Mouse (Mus musculus) heart, postnatal 0 days (tissue): ENCODE measurements at regions not wholly inside any gene's neighbourhood (a gene's known extent, or its start where the extent isn't known, plus 50 kb on each side); places are given as distances from the start of the nearest gene placed in this dataset.

ENCODE experiments used
- CTCF ChIP-seq: IDR thresholded peaks from 2 replicates; pipeline ENCODE4 v1.5.1; 2016; ENCODE audit warnings: antibody characterized with exemption, control low read depth, low read depth
- EP300 ChIP-seq: IDR thresholded peaks from 2 replicates; pipeline ENCODE4 v1.6.1; 2016; ENCODE audit warnings: antibody characterized with exemption, low read depth

- TF ChIP-seq EP300, result no peak
- TF ChIP-seq CTCF, result no peak
Observed at GRCm38 (mm10) chr15:59805771-59806170, 210.6 kb downstream of the 4933412E24Rik start.
